ENCODE assay signal across 8 mouse cellular contexts in the genomic region with DNA sequence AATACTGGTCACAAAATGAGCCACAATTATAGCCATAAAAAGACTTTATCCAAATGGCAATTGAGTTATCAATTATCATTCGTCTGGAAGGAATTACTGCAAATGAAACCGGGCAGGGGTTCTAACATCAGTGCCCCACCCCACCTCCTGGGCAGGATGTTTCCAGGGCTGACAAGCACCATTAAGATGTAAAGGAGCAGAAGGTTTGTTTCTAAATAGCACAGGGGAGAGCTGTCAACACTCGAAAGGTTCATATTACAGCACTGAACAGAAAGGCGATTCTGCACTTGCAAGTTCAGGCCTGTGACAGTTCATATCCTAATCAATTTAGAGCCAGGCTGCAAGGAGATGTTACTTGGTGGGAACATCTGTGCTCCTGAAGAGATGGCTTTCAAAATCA. TPM values are rescaled to one million over a fixed set of nuclear protein-coding genes. Genes with fewer than 3 reads are reported as not detected.
A peak's percentile ranks its signal among the peaks of the same experiment; 100 is the strongest.
DNase-seq lines count a peak whose midpoint lies in the region; ATAC-seq and TF ChIP-seq lines count a peak whose summit lies in the region.

No protein-coding gene starts in this region.

- H3K4me2 ChIP-seq in lung, embryonic 15.5 days, result peak overlapping the region; percentile 25; the same call in 1 of the 2 replicates
- H3K4me2 ChIP-seq in hindbrain, embryonic 12.5 days (replicated peaks), result peak overlapping the region; percentile 64
- H3K4me2 ChIP-seq in neural tube, embryonic 13.5 days, result peak overlapping the region; percentile 74

- no peak for ATAC-seq in cerebellum, adult (ENCODE audit: insufficient number of reproducible peaks, low FRiP score, low TSS enrichment)
- no peak for ATAC-seq in lung, embryonic 15.5 days (ENCODE audit: borderline replicate concordance, extremely low read depth, low FRiP score, low TSS enrichment)
- ATAC-seq in hindbrain, embryonic 12.5 days (ENCODE audit: low FRiP score), result no peak
- no peak for ATAC-seq in neural tube, embryonic 13.5 days (ENCODE audit: low read depth)
- ATAC-seq in CD4-positive, CD25-positive, alpha-beta regulatory T cell, adult 4 months, result no peak

- H3K9ac ChIP-seq in lung, embryonic 15.5 days, result no peak overlapping the region
- H3K9ac ChIP-seq in hindbrain, embryonic 12.5 days, result peak overlapping the region; percentile 38; the same call in 1 of the 2 replicates
- peak overlapping the region; percentile 91 for H3K9ac ChIP-seq in neural tube, embryonic 13.5 days

- no peak for TF ChIP-seq POLR2A in cerebellum, adult 2 months (IDR thresholded peaks at IDR 0.05; ENCODE audit: borderline replicate concordance, insufficient read depth, low read length)

- no peaks in the 10 kb centered on the region for H3K36me3 ChIP-seq in lung, embryonic 15.5 days
- H3K36me3 ChIP-seq in hindbrain, embryonic 12.5 days, result no peaks in the 10 kb centered on the region
- H3K36me3 ChIP-seq in neural tube, embryonic 13.5 days, result no peaks in the 10 kb centered on the region

- TF ChIP-seq CTCF in cerebellum, adult 2 months (IDR thresholded peaks at IDR 0.05; ENCODE audit: borderline replicate concordance, insufficient read depth, low read depth, low read length), result no peak

- WGBS in cerebellum, adult 2 months, result 10% methylated on average over 4 of the region's 4 CpGs
- WGBS in lung, embryonic 15.5 days, result 27% methylated on average over 4 of the region's 4 CpGs
- WGBS in hindbrain, embryonic 12.5 days, result 10% methylated on average over 4 of the region's 4 CpGs
- 7% methylated on average over 4 of the region's 4 CpGs for WGBS in neural tube, embryonic 13.5 days

- peak overlapping the region; percentile 81 for H3K4me3 ChIP-seq in cerebellum, adult 2 months (replicated peaks; ENCODE audit: insufficient read depth, low read depth, low read length)
- no peak overlapping the region for H3K4me3 ChIP-seq in lung, embryonic 15.5 days
- H3K4me3 ChIP-seq in hindbrain, embryonic 12.5 days, result peak overlapping the region; percentile 59
- peak overlapping the region; percentile 78 for H3K4me3 ChIP-seq in neural tube, embryonic 13.5 days

- DNase-seq in cerebellum, adult 2 months, result no peak
- no peak for DNase-seq in lung, postnatal 36 days
- no peak for DNase-seq in cerebellum, postnatal 25 days

- no peak overlapping the region for H3K27ac ChIP-seq in cerebellum, adult 2 months (ENCODE audit: insufficient read depth, low read length)
- no peak overlapping the region for H3K27ac ChIP-seq in lung, embryonic 15.5 days
- H3K27ac ChIP-seq in hindbrain, embryonic 12.5 days, result no peak overlapping the region
- H3K27ac ChIP-seq in neural tube, embryonic 13.5 days (replicated peaks), result no peak overlapping the region

- no peaks in the 10 kb centered on the region for H3K9me3 ChIP-seq in lung, embryonic 15.5 days
- H3K9me3 ChIP-seq in hindbrain, embryonic 12.5 days (replicated peaks), result no peaks in the 10 kb centered on the region
- H3K9me3 ChIP-seq in neural tube, embryonic 13.5 days, result no peaks in the 10 kb centered on the region

- no peaks in the 10 kb centered on the region for H3K27me3 ChIP-seq in cerebellum, adult 2 months (ENCODE audit: control insufficient read depth, insufficient read depth, low read length)
- H3K27me3 ChIP-seq in lung, embryonic 15.5 days, result no peaks in the 10 kb centered on the region
- 0 out of 2 replicates have a peak, but pooled peaks cover 3% of the 10 kb centered on the region for H3K27me3 ChIP-seq in hindbrain, embryonic 12.5 days
- peaks cover 6% of the 10 kb centered on the region; the same call in 1 of the 2 replicates for H3K27me3 ChIP-seq in neural tube, embryonic 13.5 days

- peaks cover 13% of the 10 kb centered on the region; the same call in 1 of the 2 replicates for H3K4me1 ChIP-seq in cerebellum, adult 2 months (ENCODE audit: control insufficient read depth, insufficient read depth, low read length)
- H3K4me1 ChIP-seq in lung, embryonic 15.5 days, result peaks cover 48% of the 10 kb centered on the region
- H3K4me1 ChIP-seq in hindbrain, embryonic 12.5 days, result peaks cover 32% of the 10 kb centered on the region
- H3K4me1 ChIP-seq in neural tube, embryonic 13.5 days (replicated peaks), result peaks cover 56% of the 10 kb centered on the region

RNA-seq across cellular contexts. Expression of a gene that starts 3.3 kb away (rescaled TPM):
- polyA plus RNA-seq in cerebellum, adult 2 months (2012; rRNA removed), result 182 and 202 TPM in 2 replicates
- polyA plus RNA-seq in lung, embryonic 15.5 days (2015; fragmentation: Nextera tagmentation; extraction: Ambion mirVana), result 85.2 and 88.1 TPM in 2 replicates
- polyA plus RNA-seq in hindbrain, embryonic 12.5 days (2016; fragmentation: Nextera tagmentation; extraction: Ambion mirVana), result 93.4 and 107 TPM in 2 replicates
- 103 and 109 TPM in 2 replicates for polyA plus RNA-seq in neural tube, embryonic 13.5 days (2015; fragmentation: Nextera tagmentation; extraction: Ambion mirVana)
- 100 to 1,000 TPM in 1 of 2 experiments, 10 to 100 TPM in 1; 85.9 to 102 TPM for polyA plus RNA-seq in CD4-positive, CD25-positive, alpha-beta regulatory T cell, adult 4 months (2017; shearing (Covaris generic))
